Mouse (Mus musculus) c-Kit-negative CD71-positive TER-119-positive erythroid progenitor cells, embryonic 14.5 days (primary cell): ENCODE measurements around the gene Rptn.
"Not testable (repeated sequence)": the region's sequence is repeated elsewhere in the genome, so short reads cannot be mapped to it uniquely, and the experiment has no call there.

Experiments
- DNase-seq: peaks from one replicate; pipeline ENCODE4 v3.0.0-alpha.2; 2013; ENCODE audit warnings: low read depth, low spot score

Gene Rptn

GRCm38 (mm10) chr3:93393366-93393765, at the start of gene Rptn:
Gene Rptn, plus strand, starts transcription at chr3:93393699.
- DNase-seq, result no peak

- no peak for DNase-seq
Measured at GRCm38 (mm10) chr3:93346896-93347295, 46.6 kb upstream of the Rptn start.

- DNase-seq, result no peak
Measured at GRCm38 (mm10) chr3:93360045-93360444, 33.5 kb upstream of the Rptn start.

GRCm38 (mm10) chr3:93361933-93362574, 31.4 kb upstream of the Rptn start:
- peak; percentile 1 for DNase-seq

- DNase-seq, result no peak
Measured at GRCm38 (mm10) chr3:93366966-93367575, 26.4 kb upstream of the Rptn start.

GRCm38 (mm10) chr3:93368171-93368570, 25.3 kb upstream of the Rptn start:
- no peak for DNase-seq

- DNase-seq, result no peak
Measured at GRCm38 (mm10) chr3:93373416-93373815, 20.1 kb upstream of the Rptn start.

GRCm38 (mm10) chr3:93375196-93375595, 18.3 kb upstream of the Rptn start:
- DNase-seq, result no peak

GRCm38 (mm10) chr3:93375601-93376000, 17.9 kb upstream of the Rptn start:
- DNase-seq, result no peak

- no peak for DNase-seq
Measured at GRCm38 (mm10) chr3:93378146-93378545, 15.4 kb upstream of the Rptn start.

GRCm38 (mm10) chr3:93403936-93404335, 10.4 kb downstream of the Rptn start:
- no peak for DNase-seq

- no peak for DNase-seq
Measured at GRCm38 (mm10) chr3:93406992-93407391, 13.5 kb downstream of the Rptn start.

GRCm38 (mm10) chr3:93411905-93412304, 18.4 kb downstream of the Rptn start:
- no peak for DNase-seq

GRCm38 (mm10) chr3:93431673-93432072, 38.2 kb downstream of the Rptn start:
- no peak for DNase-seq

GRCm38 (mm10) chr3:93442030-93442429, 48.5 kb downstream of the Rptn start, which contains the start of gene Tchh:
Gene Tchh, plus strand, starts transcription at chr3:93442330.
- DNase-seq, result no peak

GRCm38 (mm10) chr3:93443501-93444101, 50.1 kb downstream of the Rptn start:
- DNase-seq, result no peak

GRCm38 (mm10) chr3:93444343-93445164, 51.1 kb downstream of the Rptn start:
- no peak for DNase-seq

- no peak for DNase-seq
Measured at GRCm38 (mm10) chr3:93445165-93445705, 51.7 kb downstream of the Rptn start.

GRCm38 (mm10) chr3:93446128-93446755, 52.7 kb downstream of the Rptn start:
- DNase-seq, result no peak

GRCm38 (mm10) chr3:93446756-93447137, 53.2 kb downstream of the Rptn start:
- DNase-seq, result not testable (repeated sequence)

GRCm38 (mm10) chr3:93447138-93447841, 53.8 kb downstream of the Rptn start:
- DNase-seq, result no peak
